ENCODE assay signal across 8 mouse cellular contexts in the genomic region with DNA sequence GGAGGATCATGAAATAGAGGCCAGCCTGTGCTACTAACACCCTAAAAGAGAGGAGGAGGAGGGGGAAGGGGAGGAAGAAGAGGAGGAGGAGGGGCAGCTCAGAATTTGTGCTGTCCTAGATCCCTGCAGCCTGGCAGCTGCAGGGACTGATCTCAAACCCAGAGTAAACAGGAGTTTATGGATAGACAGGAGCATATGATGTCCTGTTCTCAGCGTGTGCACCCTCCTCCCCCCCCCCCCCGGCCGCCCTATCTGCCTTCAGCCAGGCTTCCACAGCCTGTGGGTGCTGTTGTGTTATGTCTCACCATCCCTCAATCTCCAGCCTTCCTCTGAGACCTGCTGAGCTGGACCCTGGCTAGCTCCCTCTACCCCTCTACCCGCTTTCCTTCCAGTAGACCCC. TPM values are rescaled to one million over a fixed set of nuclear protein-coding genes. Genes with fewer than 3 reads are reported as not detected.
DNase-seq lines count a peak whose midpoint lies in the region; ATAC-seq lines count a peak whose summit lies in the region.

A gene (minus strand): TSS at position 101 of the 400 bp plus-strand sequence.

- peak within 1 kb of the TSS; percentile 86 for H3K9ac ChIP-seq in forebrain, embryonic 12.5 days
- H3K9ac ChIP-seq in liver, embryonic 13.5 days: peak within 1 kb of the TSS; percentile 83

- H3K9me3 ChIP-seq in forebrain, embryonic 12.5 days: no peaks in the 10 kb centered on the region
- H3K9me3 ChIP-seq in hindbrain, embryonic 10.5 days: no peaks in the 10 kb centered on the region
- H3K9me3 ChIP-seq in liver, embryonic 13.5 days (replicated peaks): no peaks in the 10 kb centered on the region

- H3K4me3 ChIP-seq in forebrain, embryonic 12.5 days (replicated peaks): peak within 1 kb of the TSS; percentile 55
- peak within 1 kb of the TSS; percentile 65 for H3K4me3 ChIP-seq in hindbrain, embryonic 10.5 days
- peak within 1 kb of the TSS; percentile 70 for H3K4me3 ChIP-seq in liver, embryonic 13.5 days (replicated peaks)

- 77% methylated on average over 3 of the region's 4 CpGs for WGBS in forebrain, embryonic 12.5 days
- 73% methylated on average over 4 of the region's 4 CpGs for WGBS in hindbrain, embryonic 10.5 days
- 28% methylated on average over 4 of the region's 4 CpGs for WGBS in liver, embryonic 13.5 days (ENCODE audit: insufficient replicate concordance)

- no peak for DNase-seq in urinary bladder, adult 2 months (ENCODE audit: low spot score)
- no peak for DNase-seq in urinary bladder, postnatal 14 days (ENCODE audit: low spot score)
- DNase-seq in hindbrain, embryonic 10.5 days (ENCODE audit: low spot score): no peak
- no peak for DNase-seq in liver, embryonic 13.5 days
- DNase-seq in spleen, postnatal 4 days (ENCODE audit: low spot score in 2 of 2): no peak
- no peak for DNase-seq in Muller cell, postnatal 12 days (ENCODE audit: inconsistent ontology term)
- DNase-seq in right cerebral cortex, postnatal 14 days: no peak

- H3K4me2 ChIP-seq in forebrain, embryonic 12.5 days: peak within 1 kb of the TSS; percentile 75
- H3K4me2 ChIP-seq in liver, embryonic 13.5 days: peak within 1 kb of the TSS; percentile 87

- peaks cover 21% of the 10 kb centered on the region for H3K36me3 ChIP-seq in forebrain, embryonic 12.5 days (replicated peaks)
- H3K36me3 ChIP-seq in hindbrain, embryonic 10.5 days: peaks cover 26% of the 10 kb centered on the region
- H3K36me3 ChIP-seq in liver, embryonic 13.5 days: peaks cover 13% of the 10 kb centered on the region

- 0 out of 2 replicates have a peak, but pooled peaks have one; percentile 27 for ATAC-seq in forebrain, embryonic 12.5 days (ENCODE audit: low FRiP score)
- ATAC-seq in liver, embryonic 13.5 days (ENCODE audit: low read depth): peak; percentile 18; the same call in 1 of the 2 replicates

- H3K27ac ChIP-seq in forebrain, embryonic 12.5 days: peak within 1 kb of the TSS; percentile 37; the same call in 1 of the 2 replicates
- H3K27ac ChIP-seq in hindbrain, embryonic 10.5 days: peak within 1 kb of the TSS; percentile 92
- peak within 1 kb of the TSS; percentile 81 for H3K27ac ChIP-seq in liver, embryonic 13.5 days

- H3K4me1 ChIP-seq in forebrain, embryonic 12.5 days: peaks cover 13% of the 10 kb centered on the region
- peaks cover 36% of the 10 kb centered on the region for H3K4me1 ChIP-seq in hindbrain, embryonic 10.5 days (replicated peaks)
- peaks cover 46% of the 10 kb centered on the region for H3K4me1 ChIP-seq in liver, embryonic 13.5 days (replicated peaks)

- H3K27me3 ChIP-seq in forebrain, embryonic 12.5 days: peaks cover 5% of the 10 kb centered on the region; the same call in 1 of the 2 replicates
- no peaks in the 10 kb centered on the region for H3K27me3 ChIP-seq in hindbrain, embryonic 10.5 days (ENCODE audit: insufficient read depth, poor library complexity, severe bottlenecking)
- H3K27me3 ChIP-seq in liver, embryonic 13.5 days: no peaks in the 10 kb centered on the region

RNA-seq across cellular contexts. Expression of the gene that starts here (rescaled TPM):
- 34.8 and 36.8 TPM in 2 replicates for polyA plus RNA-seq in urinary bladder, adult 2 months (2012; rRNA removed)
- polyA plus RNA-seq in forebrain, embryonic 12.5 days (2016; fragmentation: Nextera tagmentation; extraction: Ambion mirVana): 3.0 and 3.1 TPM in 2 replicates
- 2.9 and 6.6 TPM in 2 replicates for polyA plus RNA-seq in hindbrain, embryonic 10.5 days (2016; fragmentation: Nextera tagmentation; extraction: Ambion mirVana)
- 2.4 and 3.0 TPM in 2 replicates for polyA plus RNA-seq in liver, embryonic 13.5 days (2015; fragmentation: Nextera tagmentation; extraction: Ambion mirVana)

Comparison
In these comparisons a context has a peak if more than half of its experiments do, and no peak if none do; other contexts are left out.
1. H3K27ac ChIP-seq: peak in every context shown above with its lines; median percentile 92 in hindbrain, embryonic 10.5 days; 81 in liver, embryonic 13.5 days; 37 in forebrain, embryonic 12.5 days.